Mouse (Mus musculus): ENCODE results near the gene Smurf1.

DNA sequence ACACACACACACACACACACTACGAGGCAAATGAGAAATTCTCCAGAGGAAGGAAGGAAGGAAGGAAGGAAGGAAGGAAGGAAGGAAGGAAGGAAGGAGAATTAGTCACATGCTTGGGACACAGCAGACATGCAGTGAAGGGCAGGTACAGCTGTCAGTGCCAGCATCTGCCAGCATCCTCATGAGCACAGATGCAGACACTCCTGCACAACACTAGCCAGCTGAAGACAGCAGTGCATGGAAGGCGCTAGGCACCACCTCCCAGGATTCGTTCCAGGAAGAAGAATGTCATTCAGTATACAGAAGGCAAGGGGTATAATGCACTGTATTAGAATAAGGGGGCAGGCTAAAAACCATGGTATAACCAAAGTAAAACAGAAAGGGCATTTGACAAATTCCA is 24.7 kb downstream of the Smurf1 start:
- TF ChIP-seq POLR2A (IDR thresholded peaks at IDR 0.05; ENCODE audit: low read depth, low read length) (no peak), ETS1 (conservative IDR thresholded peaks at IDR 0.05; ENCODE audit: low read depth, low read length) (no peak), CTCF (conservative IDR thresholded peaks at IDR 0.05 in 1 of 2, IDR thresholded peaks at IDR 0.05 in 1 of 2; ENCODE audit: low read depth in 2 of 2, low read length in 2 of 2) (no peak), ZC3H11A (IDR thresholded peaks at IDR 0.05; ENCODE audit: low read depth, low read length) (no peak), ELF1 (IDR thresholded peaks at IDR 0.05; ENCODE audit: low read depth, low read length) (no peak), MAX (IDR thresholded peaks at IDR 0.05; ENCODE audit: low read length) (no peak), EP300 (IDR thresholded peaks at IDR 0.05; ENCODE audit: low read length) (no peak), UBTF (IDR thresholded peaks at IDR 0.05; ENCODE audit: low read depth, low read length) (no peak), SIN3A (IDR thresholded peaks at IDR 0.05; ENCODE audit: low read length) (no peak), USF2 (conservative IDR thresholded peaks at IDR 0.05; ENCODE audit: low read depth, low read length) (no peak), ZNF384 (IDR thresholded peaks at IDR 0.05; ENCODE audit: low read depth, low read length) (no peak), MAFK (IDR thresholded peaks at IDR 0.05; ENCODE audit: insufficient replicate concordance, low read length) (no peak)

Data from CH12.LX (cell line).